Mouse (Mus musculus) 3T3-L1 (cell line): Measurements from ENCODE around the gene Ldhb.
"Not testable (repeated sequence)": the region's sequence is repeated elsewhere in the genome, so short reads cannot be mapped to it uniquely, and the experiment has no call there.

ENCODE experiments used
- DNase-seq: peaks from one replicate; pipeline ENCODE4 v3.0.0-alpha.2; 2015; ENCODE audit warnings: low read depth, low spot score

Ldhb gene

DNA sequence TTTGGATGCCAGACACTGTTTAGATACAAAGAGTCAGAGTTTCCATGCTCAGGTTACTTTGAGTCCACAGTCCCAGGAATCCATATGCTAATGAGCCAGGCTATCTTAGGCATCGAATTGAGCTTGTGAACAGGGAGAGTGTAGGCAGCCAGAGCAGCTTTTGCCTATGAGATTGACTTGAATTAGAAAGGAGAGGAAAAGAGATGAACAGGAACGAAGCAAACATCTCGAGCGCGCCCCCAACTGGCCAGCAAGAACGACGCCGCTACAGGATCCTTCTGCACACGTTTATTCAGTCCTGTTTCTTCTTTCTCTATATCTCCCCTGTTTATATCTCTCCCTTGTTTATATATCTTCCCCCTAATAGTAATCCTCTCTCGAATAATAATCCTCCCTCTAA lies 7.2 kb upstream of the Ldhb start:
- DNase-seq, result no peak

DNA sequence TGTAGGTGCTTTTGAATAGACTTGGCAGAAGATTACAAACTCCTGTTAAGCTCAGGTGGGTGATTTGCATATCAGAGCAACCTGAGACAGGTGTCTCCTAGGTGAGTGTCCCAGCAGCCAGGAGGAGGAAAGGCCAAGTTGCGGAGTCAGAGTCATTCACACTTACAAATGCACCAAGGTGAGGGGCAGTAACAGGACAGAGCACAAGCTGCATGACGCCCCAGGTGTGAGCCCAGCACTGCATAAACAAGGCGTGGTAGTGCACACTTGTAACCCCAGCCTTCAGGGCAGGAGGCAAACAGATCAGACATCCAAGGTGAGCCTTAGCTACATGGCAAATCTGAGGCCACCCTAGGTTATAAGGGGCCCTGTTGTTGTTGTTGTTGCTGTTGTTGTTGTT lies 5.1 kb upstream of the Ldhb start:
- no peak for DNase-seq

DNA sequence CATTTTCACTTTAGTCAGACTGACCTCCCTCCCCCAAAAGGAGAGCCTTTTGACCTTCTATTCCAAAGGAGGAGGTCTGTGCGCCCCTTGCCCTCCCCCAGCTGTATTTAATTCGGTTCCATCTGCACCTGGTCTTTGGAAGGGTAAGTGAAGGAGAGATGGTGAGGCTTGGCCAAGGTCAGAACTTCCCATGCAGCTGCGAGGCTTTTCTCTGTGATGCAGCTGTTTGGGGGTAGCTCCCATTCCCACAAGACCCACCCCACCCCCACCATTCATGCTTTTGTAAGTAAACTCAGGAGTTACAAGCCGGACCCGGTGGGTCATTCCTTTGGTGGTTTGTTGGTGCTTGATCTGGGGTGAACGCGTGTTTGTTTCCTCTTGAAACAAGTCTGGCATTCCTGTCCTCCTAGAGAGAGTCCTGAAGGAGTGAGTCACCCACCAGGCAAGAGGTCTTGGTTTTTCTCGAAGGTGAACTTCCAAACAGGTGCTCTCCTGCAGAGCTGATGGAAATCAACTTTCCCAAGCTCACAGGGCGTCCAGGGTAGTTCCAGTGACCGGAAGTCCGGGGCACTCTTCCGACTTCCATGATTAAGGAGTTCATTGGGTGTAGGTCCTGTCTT lies 3.9 kb upstream of the Ldhb start:
- DNase-seq, result no peak

DNA sequence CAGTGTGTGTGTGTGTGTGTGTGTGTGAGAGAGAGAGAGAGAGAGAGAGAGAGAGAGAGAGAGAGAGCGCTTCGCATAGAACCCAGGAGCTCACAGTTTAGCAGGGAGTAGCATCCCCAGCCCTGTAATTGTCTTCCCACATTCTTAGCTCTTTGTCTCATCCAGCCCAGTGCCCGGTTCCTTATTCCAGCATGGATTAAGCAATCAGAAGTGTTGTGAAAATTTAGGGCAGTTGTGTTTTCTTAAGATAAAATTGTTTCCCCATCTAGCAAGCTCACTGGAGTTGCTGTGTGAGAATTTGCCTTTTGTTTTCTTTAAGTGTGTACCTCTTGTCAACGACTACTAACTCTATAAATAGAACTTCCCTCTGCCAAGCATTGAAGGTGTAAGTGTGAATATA lies 906 bp upstream of the Ldhb start:
- no peak for DNase-seq

DNA sequence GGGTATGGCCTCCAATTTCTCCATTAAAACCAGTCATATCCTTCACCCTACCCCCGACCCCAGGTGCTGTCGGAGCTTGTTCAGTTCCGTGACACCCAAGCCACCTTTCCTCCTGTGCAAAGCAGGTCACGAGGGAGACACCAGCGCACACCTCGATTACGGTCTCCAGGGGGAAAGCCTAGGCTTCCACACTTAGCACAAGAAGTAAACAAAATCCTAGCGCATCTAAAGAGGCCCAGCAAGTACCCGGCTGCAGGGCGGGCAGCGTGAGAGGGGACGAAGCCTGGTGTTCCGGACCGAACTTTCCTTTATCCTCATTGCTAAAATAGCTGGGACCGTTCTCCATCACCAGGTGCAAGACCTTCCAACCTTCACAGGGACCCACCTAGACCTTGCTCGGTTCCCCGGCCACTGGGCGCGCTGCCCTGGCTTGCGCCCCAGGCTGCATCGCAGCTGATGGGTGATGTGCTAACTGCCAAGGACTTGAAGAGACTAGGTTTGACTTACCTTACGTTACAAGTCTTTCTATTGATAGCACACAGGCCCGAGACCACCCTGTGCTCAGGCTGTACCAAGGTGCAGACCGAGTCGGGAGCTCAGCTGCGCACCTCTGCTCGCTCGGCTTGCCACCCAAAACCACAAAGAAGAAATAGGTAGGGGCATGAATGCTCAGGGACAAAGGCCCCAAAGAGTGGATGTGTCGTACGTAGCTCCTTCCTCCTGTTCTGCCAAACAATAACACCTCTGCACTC lies 548 bp downstream of the Ldhb start:
- no peak for DNase-seq

DNA sequence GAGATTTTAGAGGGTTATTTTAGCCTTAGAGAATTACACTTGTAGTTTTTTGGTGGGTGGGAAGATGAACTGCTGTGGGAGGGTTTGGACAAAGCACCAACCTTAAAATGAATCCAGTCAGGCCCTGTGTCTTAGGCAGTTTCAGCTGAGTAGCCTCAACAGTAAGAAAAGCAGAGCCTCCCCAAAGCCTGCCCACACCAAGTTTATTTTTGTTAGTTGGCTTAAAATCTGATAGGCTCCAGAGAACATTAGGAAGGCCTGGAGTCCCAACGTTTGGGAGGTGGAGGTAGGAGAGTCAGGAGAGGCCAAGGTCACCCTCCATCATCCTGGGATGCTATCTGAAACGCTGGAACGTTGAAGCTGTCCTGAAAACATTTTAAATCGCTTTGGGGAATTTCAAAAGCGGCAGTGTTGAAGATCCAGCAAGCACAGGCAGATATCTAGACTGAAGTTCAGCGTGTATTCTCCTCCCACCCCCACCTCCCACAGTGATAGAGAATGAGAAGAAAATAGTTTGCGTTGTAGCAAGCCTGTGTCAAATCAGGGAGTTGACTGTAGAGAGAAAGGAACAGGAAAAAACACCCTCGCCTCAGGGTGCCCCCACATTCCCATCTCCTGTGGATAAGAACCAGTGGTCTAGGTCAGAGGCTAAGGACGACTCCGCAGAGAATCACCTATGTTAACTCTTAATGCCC lies 1.3 kb downstream of the Ldhb start:
- no peak for DNase-seq

GRCm38 (mm10) chr6:142503601-142504000 lies 4.2 kb downstream of the Ldhb start:
- no peak for DNase-seq

DNA sequence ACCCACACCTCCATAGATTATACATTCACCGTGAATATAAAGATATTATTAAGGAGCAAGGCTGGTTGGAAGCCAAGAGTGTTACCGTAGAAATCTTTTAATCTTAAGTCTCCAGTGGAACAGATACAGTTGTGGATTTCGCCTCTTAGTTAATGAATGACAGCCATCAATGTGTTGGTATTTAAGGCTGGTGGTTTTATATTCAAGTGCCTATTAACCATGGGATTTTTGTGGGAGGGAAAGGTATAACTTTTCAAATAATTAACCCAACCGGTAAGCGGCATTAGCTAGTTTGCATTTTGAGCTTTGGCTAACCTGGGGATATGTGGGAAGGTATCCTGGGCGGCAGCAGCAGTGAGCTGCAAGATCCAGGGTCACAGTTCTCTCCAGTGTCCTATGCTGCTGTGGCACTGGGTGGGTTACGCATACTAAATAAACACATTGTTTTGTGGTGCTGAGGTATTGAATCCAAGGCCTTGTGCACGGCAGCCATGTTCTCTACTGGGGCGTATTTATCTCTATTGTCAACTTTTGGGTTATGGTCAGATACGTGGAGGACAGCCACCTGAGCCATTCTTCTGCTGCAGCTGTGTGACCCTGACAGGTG lies 5.1 kb downstream of the Ldhb start:
- DNase-seq, result no peak

GRCm38 (mm10) chr6:142490114-142490513 lies 17.6 kb downstream of the Ldhb start:
- not testable (repeated sequence) for DNase-seq

GRCm38 (mm10) chr6:142487638-142488037 lies 20.1 kb downstream of the Ldhb start:
- no peak for DNase-seq

- DNase-seq, result no peak
These were observed 22.2 kb downstream of the Ldhb start for GRCm38 (mm10) chr6:142485478-142486123.

DNA sequence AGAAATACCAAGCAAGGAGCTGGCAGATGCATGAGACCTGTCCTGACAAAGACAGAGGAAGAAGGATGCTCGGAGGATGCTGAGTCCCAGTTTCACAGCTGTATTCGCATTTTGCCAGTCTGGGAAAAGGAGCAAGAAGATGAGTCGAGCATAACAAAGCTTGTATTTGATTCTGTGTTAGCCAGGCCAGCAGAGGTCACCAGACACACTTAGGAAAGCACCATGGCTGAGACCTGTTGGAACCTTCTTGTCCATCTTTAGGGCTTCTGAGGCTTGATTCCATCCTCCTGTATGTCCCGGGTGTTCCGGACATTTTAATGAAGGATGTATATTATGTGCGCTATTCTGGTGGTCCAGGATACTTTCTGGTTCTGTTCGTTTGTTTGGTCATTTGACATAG lies 30.5 kb downstream of the Ldhb start:
- peak; percentile 34 for DNase-seq

DNA sequence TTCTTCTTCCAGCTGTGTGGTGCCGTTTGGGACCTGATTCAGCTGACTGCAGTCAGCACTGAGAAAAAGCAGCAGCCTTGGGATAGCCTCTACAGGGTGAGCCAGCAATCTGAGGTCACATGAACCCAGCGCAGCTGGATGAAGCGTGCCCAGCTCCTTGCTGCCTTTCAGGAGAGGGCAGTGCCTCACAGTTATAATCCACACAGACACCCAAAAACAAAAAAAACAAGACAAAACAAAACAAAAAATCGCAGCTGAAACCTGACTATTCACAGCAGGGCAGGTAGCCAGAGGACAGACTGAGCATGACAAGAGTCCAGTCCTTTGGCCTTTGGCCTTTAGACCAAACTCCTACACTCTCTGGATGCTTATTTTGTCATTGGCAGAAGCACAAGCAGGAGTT lies 35.0 kb downstream of the Ldhb start, which contains the start of gene Gys2:
TSS of gene Gys2 (minus strand) at position 309 of the 403 bp plus-strand sequence.
- DNase-seq, result no peak

GRCm38 (mm10) chr6:142471141-142471540 lies 36.6 kb downstream of the Ldhb start:
- no peak for DNase-seq

GRCm38 (mm10) chr6:142469602-142470001 lies 38.2 kb downstream of the Ldhb start:
- peak; percentile 80 for DNase-seq

- DNase-seq, result no peak
These were observed 45.6 kb downstream of the Ldhb start for GRCm38 (mm10) chr6:142462194-142462593.

DNA sequence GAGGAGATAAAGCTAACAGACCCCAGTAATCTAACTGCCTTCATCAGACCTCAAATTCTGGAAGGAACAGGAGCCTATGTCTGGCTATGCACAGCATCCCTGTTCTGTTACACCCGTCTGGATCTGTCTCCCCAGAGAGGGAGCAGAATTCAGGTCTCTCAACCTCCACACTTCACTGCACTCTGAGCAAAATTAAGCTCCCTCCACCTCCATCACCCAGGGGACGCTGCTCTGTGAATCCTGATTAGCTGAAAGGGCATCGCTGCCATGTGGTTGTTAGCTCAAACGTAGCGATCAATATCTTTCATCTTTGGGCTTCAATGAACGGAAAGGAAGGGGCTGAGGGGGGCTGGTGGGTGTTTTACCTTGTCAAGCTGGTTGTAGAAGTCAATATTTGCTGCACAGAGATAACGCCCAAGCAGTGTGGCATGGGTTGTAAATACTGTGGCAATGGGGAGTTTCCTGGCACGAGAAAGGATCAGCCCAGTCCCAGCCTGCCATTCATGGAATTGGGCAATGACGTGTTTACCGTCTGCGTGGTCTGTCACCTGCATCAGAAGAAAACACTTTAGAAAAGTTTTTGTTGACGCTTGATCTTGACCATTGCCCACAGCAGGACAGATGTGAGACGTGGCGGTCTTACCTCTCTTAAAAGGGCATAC lies 48.6 kb downstream of the Ldhb start:
- no peak for DNase-seq

DNA sequence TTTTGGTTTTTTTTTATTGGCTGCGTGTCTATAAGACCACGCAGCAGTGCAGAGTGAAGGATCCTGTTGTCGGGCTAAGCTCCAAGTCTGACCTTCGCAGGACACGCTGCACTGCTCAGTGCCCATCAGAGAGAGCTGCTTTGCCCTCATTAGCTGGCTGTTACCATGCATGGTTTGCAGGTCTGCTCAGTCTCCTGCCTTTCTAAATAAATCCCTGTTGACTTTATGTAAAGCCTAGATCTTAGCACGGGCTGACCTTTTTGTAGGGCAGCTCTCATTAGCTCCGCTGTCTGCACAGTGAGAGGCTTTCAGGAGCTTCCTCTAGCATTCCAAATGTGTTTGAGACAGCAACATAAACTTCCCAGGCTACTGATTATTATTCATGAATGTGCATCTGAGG lies 49.7 kb downstream of the Ldhb start:
- DNase-seq, result no peak

GRCm38 (mm10) chr6:142455314-142455996 lies 52.3 kb downstream of the Ldhb start:
- no peak for DNase-seq

- no peak for DNase-seq
These were observed 54.4 kb downstream of the Ldhb start for GRCm38 (mm10) chr6:142453311-142453710.

DNA sequence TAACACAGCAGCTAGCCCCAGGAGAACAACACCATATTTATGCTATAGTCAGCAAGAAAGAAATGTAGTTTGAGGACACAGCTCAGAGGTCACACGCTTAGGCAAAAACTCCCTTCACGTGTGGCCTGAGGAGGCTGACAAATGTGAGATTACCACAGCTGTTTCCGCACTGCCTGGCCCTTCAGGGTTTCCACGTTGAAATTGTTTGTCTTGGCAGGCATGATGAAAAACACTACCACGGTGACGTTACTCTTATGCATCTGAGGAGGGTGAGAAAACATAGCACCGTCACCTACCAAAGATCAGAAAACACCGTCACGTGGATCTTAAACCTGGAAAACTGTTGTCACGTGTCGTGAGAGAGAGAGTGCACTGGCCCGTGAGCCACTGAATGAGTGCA lies 56.4 kb downstream of the Ldhb start:
- no peak for DNase-seq
